Mouse (Mus musculus) C2C12 (cell line): ENCODE results near the gene Ryr3. TPM values are rescaled to one million over a fixed set of nuclear protein-coding genes. Genes with fewer than 3 reads are reported as not detected.

Experiments used
- H3K27me3 ChIP-seq: one replicate; pipeline ENCODE4 v1.6.1; 2011; ENCODE audit not compliant: control insufficient read depth, insufficient read depth, insufficient read length
- H3K36me3 ChIP-seq: one replicate; pipeline ENCODE4 v1.6.1; 2011; ENCODE audit not compliant: control insufficient read depth, insufficient read depth
- H3K4me3 ChIP-seq: one replicate; pipeline ENCODE4 v1.5.1; 2011; ENCODE audit warnings: mild to moderate bottlenecking, control low read depth; ENCODE audit not compliant: poor library complexity, insufficient read depth, severe bottlenecking
- H3K79me2 ChIP-seq: one replicate; pipeline ENCODE4 v1.6.1; 2011; ENCODE audit not compliant: control insufficient read depth, insufficient read depth
- H3K79me3 ChIP-seq: one replicate; pipeline ENCODE4 v1.6.1; 2011; ENCODE audit warnings: low read depth, control low read depth
- H3ac ChIP-seq: one replicate; pipeline ENCODE3; 2011; ENCODE audit warnings: low read depth; ENCODE audit not compliant: control insufficient read depth, insufficient read length
- CEBPB ChIP-seq: IDR thresholded peaks from one replicate; pipeline ENCODE4 v1.6.1; 2011; ENCODE audit warnings: low read depth, mild to moderate bottlenecking, control low read depth, moderate library complexity
- CTCF ChIP-seq: IDR thresholded peaks from one replicate; pipeline ENCODE4 v1.5.1; 2011; ENCODE audit not compliant: control insufficient read depth, insufficient read depth, insufficient read length
- FOSL1 ChIP-seq: IDR thresholded peaks from one replicate; pipeline ENCODE4 v1.8.0; 2011; ENCODE audit warnings: mild to moderate bottlenecking, low read length; ENCODE audit not compliant: poor library complexity, insufficient read depth, severe bottlenecking
- MAX ChIP-seq: IDR thresholded peaks from one replicate; pipeline ENCODE4 v1.6.1; 2011; ENCODE audit warnings: mild to moderate bottlenecking, control low read depth
- MYOD1 ChIP-seq: IDR thresholded peaks from one replicate; pipeline ENCODE4 v1.6.1; 2011; ENCODE audit warnings: low read depth; ENCODE audit not compliant: control insufficient read depth, insufficient read length
- MYOG ChIP-seq: IDR thresholded peaks from one replicate; pipeline ENCODE4 v1.6.1; 2011; ENCODE audit not compliant: control insufficient read depth, insufficient read length; ENCODE audit errors: extremely low read depth
- USF1 ChIP-seq: IDR thresholded peaks from one replicate; pipeline ENCODE4 v1.6.1; 2011; ENCODE audit warnings: low read depth, mild to moderate bottlenecking, control low read depth, moderate library complexity
- polyA plus RNA-seq: library from polyadenylated mRNA; unstranded; fragments of >200 nt; fragmentation: generic; extraction: Trizol; gene quantifications from one replicate; pipeline ENCODE4 v1.2.1, GENCODE M21; 2012; ENCODE audit warnings: missing spikeins

The Ryr3 gene
- polyA plus RNA-seq, 1 experiment = 1.6 TPM

DNA sequence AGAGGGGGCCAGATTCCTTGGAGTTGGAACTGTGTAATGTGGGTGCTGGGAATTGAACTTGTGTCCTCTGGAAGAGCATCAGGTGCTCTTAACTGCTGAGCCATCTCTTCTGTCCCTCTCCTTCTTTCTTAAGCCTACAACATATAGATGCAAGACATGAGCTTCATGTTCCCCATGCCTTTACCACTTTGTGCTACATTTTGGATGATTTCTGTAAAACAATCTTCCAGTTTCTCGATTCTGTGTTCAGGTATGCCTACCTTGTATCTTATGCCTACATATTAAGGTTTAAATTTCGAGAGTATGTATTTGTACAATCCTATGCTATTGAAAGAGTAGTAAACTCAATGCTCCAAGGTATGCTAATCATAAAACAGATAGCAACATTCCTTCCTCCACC is 540.7 kb downstream of the Ryr3 start:
- no peak for TF ChIP-seq CEBPB
- no peak for TF ChIP-seq MAX
- TF ChIP-seq CTCF = no peak
- TF ChIP-seq USF1 = no peak
- TF ChIP-seq MYOD1 = no peak
- no peak for TF ChIP-seq MYOG
- no peak for TF ChIP-seq FOSL1
- Histone ChIP-seq H3K36me3 (no peaks in the 10 kb centered on the region), H3K79me3 (no peaks in the 10 kb centered on the region), H3K27me3 (no peaks in the 10 kb centered on the region), H3ac (no peak overlapping the region), H3K79me2 (no peaks in the 10 kb centered on the region), H3K4me3 (no peak overlapping the region)

DNA sequence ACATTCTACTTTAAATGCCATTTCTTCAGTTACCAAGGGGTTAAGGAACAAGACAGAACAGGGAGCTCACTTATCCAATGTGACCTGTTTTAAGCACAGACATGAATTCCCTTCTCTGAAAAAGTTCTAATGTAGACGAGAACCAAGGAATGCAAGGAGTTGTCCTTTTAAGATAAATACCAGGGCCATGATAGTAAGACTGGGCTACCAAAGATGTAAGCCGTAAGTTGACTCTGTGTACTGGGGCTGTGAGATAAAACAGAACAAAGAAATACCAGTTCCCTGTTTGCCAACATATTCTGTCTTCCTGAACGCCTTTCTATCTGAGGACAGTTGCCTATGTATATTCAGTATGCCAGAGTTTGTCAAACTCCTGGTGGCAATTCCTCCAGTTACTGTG is 547.4 kb downstream of the Ryr3 start:
- Histone ChIP-seq H3K79me3 (no peaks in the 10 kb centered on the region), H3K27me3 (no peaks in the 10 kb centered on the region), H3K4me3 (no peak overlapping the region), H3K79me2 (no peaks in the 10 kb centered on the region), H3ac (no peak overlapping the region), H3K36me3 (no peaks in the 10 kb centered on the region)
- TF ChIP-seq CTCF = no peak

DNA sequence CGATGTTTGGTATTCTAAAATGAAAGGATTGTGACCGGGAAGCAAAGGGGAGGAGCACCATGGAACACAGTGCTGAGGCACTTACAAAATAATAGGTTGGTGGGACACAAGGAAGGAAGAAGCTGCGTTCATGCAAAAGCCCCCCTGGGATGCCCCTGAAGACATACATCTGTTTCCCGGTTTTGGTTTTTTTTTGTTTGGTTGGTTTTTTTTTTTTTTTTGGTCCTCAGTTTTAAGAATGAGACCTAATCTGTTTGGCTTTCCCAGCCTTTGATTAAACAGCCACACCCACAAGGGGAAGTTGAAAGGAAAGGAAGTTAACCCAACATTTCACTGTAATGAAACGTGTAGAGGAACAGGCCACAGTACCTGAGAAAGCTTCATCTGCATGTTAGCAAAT is 560.8 kb downstream of the Ryr3 start:
- no peaks in the 10 kb centered on the region for H3K79me2 ChIP-seq

DNA sequence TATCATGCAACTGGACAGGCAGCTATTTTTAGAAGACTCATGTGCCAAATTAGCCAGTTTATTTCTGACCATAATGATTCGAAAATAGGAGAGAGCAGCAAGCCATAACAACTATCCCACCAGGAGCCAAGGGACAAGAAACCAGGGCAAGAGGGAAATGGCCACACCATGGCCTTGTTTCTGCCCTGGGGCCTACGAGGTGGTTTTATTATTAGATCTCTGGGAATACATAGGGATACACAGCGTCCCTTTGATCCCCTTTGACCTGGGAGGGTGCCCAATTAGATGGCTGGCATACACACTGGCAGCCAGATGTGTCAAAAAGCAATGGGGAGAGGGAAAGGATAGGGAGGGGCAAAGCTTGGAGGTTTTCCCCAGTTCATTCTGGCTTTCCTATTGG is 563.1 kb downstream of the Ryr3 start:
- no peak overlapping the region for H3ac ChIP-seq
- H3K36me3 ChIP-seq = no peaks in the 10 kb centered on the region
- no peaks in the 10 kb centered on the region for H3K79me2 ChIP-seq
- TF ChIP-seq CEBPB (no peak), MYOG (no peak), MAX (no peak), MYOD1 (no peak), CTCF (no peak), USF1 (no peak), FOSL1 (no peak)
- no peaks in the 10 kb centered on the region for H3K79me3 ChIP-seq
- H3K4me3 ChIP-seq = no peak overlapping the region
- H3K27me3 ChIP-seq = no peaks in the 10 kb centered on the region

More for the DNA sequence above, 560.8 kb downstream of the Ryr3 start:
- TF ChIP-seq MAX (no peak), FOSL1 (no peak), USF1 (no peak), MYOG (no peak), CTCF (no peak), MYOD1 (no peak), CEBPB (no peak)
- H3K79me3 ChIP-seq = no peaks in the 10 kb centered on the region
- H3K27me3 ChIP-seq = no peaks in the 10 kb centered on the region
- no peaks in the 10 kb centered on the region for H3K36me3 ChIP-seq
- no peak overlapping the region for H3ac ChIP-seq
- H3K4me3 ChIP-seq = no peak overlapping the region

DNA sequence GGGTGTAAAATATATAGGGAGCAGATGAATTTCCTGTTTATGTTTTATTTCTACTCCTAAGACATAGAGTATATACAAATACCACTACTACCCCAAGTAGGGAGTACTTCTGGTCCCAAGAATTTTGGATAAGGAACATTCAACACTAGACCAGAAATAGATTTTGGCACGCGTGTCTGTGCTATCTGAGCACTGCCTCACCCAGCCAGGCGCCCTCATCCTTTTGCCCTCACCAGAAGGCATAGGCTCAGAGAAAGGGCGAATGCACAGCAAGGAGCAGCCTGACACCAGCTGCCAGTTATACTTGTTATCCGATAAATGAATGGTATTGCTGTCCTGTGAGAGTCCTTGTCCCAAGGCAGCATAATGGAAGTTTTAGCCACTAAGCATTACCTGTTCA is 579.7 kb downstream of the Ryr3 start:
- Histone ChIP-seq H3K36me3 (peaks cover under 1% of the 10 kb centered on the region), H3K79me3 (no peaks in the 10 kb centered on the region), H3ac (no peak overlapping the region), H3K4me3 (no peak overlapping the region), H3K27me3 (no peaks in the 10 kb centered on the region), H3K79me2 (no peaks in the 10 kb centered on the region)
- TF ChIP-seq MYOD1 (no peak), CEBPB (no peak), FOSL1 (no peak), MYOG (no peak), CTCF (no peak), USF1 (no peak), MAX (no peak)

DNA sequence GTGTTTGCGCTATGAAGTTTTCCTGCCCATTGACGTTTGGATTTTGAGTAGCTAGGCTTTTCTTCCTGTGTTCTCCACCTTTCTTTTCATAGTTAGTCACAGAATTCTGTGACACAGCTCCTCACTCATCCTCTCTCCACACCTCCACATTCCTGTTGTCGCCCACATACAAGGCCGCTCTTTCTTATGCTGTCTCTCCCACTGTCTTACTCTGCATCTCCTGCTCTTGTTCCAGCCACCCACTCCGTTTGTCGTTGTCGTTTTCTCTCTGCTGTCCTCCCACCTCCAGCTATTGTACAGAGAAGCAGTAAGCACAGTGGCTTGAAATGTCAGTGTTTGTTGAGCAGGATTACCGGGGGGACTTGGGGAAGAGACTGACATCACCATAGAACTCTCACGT is 584.4 kb downstream of the Ryr3 start:
- Histone ChIP-seq H3K79me3 (no peaks in the 10 kb centered on the region), H3ac (no peak overlapping the region), H3K79me2 (no peaks in the 10 kb centered on the region), H3K27me3 (no peaks in the 10 kb centered on the region), H3K4me3 (no peak overlapping the region), H3K36me3 (peaks cover 12% of the 10 kb centered on the region)
- no peak for TF ChIP-seq CTCF
- TF ChIP-seq FOSL1 = no peak
- no peak for TF ChIP-seq CEBPB
- no peak for TF ChIP-seq MYOG
- no peak for TF ChIP-seq MYOD1
- no peak for TF ChIP-seq USF1
- TF ChIP-seq MAX = no peak
